Mouse (Mus musculus) liver, adult 10 weeks (tissue): ENCODE data around the gene Camkk2. TPM values are rescaled to one million over a fixed set of nuclear protein-coding genes. Genes with fewer than 3 reads are reported as not detected.

Experiments
- polyA plus RNA-seq: library from polyadenylated mRNA; stranded (reverse); fragments of 350-450 nt; fragmentation: Illumina TruSeq; extraction: RNeasy Lipid Tissue Mini Kit (QIAGEN cat#74804); gene quantifications from one replicate; pipeline ENCODE4 v1.2.3, GENCODE M21; 2014; ENCODE audit warnings: low read depth, low replicate concordance

The Camkk2 gene
- polyA plus RNA-seq = 4.3 TPM

DNA sequence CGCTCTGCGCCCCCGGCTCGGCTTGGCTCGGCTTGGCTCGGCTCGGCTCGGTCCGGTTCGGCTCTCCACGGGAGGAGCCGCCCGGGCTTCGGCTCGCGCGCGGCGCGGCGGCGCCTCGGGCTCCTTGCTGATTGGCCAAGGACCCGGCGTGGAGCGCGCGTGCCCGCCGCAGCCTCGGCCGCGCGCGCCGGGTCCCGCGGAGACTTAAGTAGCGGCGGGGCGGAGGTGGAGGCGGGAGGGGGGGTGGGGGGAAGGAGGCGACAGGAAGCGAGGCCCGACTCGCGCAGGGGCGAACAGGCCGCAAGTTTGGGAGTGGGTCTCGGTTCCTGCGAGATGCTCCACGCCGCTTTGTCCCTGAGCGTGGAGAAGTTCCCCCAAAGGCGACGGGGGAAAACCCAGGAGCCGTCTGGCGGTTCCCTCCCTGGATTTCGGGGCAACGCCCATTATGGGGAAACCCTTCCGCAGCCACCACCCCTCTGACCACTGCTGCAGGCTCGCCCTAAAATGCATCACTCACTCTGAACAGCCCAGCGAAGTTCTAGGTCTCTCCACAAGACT is at the start of gene Camkk2:
Camkk2 (minus strand) TSS at position 133 of the 558 bp plus-strand sequence.

DNA sequence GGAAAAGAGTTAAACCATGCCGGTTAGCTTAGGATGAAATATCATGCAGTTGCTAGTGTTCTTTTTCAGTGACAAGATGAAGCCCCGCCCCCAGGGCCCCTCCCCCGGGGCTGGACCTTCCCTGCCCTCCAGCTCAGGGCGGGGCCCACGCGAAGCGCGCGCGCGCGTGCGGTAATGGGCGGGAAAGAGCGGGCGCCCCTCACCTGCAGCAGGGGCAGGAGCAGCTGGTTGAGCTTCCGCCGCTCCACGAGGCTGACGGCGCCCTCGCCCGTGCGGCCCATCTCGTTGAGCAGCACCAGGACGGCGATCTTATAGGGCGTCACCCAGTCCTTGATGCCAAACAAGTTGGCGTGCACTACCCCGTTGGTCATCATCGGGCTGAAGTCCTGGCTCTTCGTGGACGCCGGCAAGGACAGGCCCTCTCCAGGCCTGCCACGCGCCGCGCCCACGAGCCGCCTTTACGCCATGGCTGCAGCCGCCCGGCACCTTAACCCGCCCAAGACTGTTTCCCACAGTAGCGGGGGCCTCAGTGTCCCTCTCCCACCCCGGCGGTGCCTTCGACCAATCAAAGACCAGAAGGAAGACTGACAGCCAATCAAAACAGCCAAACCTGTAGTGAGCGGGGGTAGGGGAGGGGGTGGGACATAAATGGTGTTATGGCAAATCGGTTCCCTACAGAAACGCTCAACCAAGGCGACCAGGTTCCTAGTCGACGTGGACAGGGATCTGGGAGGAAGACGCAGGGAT is 41.7 kb upstream of the Camkk2 start, which contains the start of gene Anapc5:
Anapc5 (minus strand) TSS at position 563 of the 747 bp plus-strand sequence.

DNA sequence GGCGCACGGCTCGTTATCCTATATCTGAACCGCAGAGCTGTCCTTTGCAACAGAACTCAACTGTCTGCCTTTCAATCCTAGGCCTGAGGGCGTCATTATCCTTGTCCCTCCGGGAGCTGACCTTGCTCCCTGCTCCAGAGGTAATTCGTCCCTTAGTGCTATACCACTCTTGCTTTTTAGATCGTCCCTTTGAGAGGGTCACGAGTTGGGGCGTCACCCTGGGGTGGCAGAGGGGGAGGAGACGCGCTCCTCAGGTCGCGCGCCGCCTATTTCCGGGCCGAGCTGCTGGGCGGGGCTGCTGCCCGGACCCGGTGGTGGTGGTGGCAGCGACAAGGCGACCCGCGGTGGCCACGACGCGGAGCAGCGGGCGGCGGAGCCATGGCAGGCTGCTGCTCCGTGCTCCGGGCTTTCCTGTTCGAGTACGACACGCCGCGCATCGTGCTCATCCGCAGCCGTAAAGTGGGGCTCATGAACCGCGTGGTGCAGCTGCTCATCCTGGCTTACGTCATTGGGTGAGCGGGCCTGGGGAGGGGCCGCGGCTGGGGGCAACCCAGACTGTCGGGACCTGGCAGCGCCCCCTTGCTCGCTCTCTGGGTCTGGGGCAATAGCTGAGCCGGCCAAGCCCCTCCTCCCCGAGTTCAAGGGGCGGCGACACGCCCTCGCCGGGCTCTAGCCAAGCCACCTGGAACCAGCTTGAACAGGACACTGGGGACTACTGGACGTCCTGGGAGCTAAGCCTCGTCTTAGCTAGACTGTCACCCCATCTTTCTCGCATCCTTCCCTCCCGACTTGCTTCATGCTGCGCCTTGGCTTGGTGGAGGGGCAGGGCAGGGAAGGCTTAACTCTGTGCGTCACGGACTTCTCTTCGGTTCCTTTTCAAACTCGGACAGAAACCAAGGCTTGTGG is 71.7 kb downstream of the Camkk2 start, which contains the start of gene P2rx4:
P2rx4 (plus strand) TSS at position 269 of the 906 bp plus-strand sequence.

Other genes starting within 250 kb of the Camkk2 start
- gene Ift81, start 164.9 kb downstream of the Camkk2 start, polyA plus RNA-seq = 5.5 TPM
- gene P2rx7, start 135.5 kb downstream of the Camkk2 start, polyA plus RNA-seq = 0.66 TPM
- gene P2rx4, start 71.9 kb downstream of the Camkk2 start, polyA plus RNA-seq = 18.5 TPM
- gene Anapc5, start 41.9 kb upstream of the Camkk2 start, polyA plus RNA-seq = 79.8 TPM
- 4.3 TPM for gene Rnf34, start 70.6 kb upstream of the Camkk2 start, polyA plus RNA-seq
- 4.8 TPM for gene Kdm2b, start 210.4 kb upstream of the Camkk2 start, polyA plus RNA-seq
- 0.74 TPM for gene Orai1, start 235.7 kb upstream of the Camkk2 start, polyA plus RNA-seq